Mouse (Mus musculus): ENCODE results near the gene Mgp.
A peak's percentile ranks its signal among the peaks of the same experiment; 100 is the strongest.
"Not testable (repeated sequence)": the region's sequence is repeated elsewhere in the genome, so short reads cannot be mapped to it uniquely, and the experiment has no call there.

The Mgp gene

GRCm38 (mm10) chr6:136897789-136898188 is 22.2 kb upstream of the Mgp start:
- DNase-seq, result no peak

- no peak for DNase-seq
Observed at GRCm38 (mm10) chr6:136894532-136895339, 19.1 kb upstream of the Mgp start.

GRCm38 (mm10) chr6:136892002-136892401 is 16.4 kb upstream of the Mgp start:
- no peak for DNase-seq

- DNase-seq, result no peak
Observed at GRCm38 (mm10) chr6:136889554-136889953, 13.9 kb upstream of the Mgp start.

- no peak for DNase-seq
Observed at GRCm38 (mm10) chr6:136889067-136889466, 13.4 kb upstream of the Mgp start.

- DNase-seq, result peak; percentile 38
Observed at GRCm38 (mm10) chr6:136887854-136888253, 12.2 kb upstream of the Mgp start.

GRCm38 (mm10) chr6:136884766-136885165 is 9.1 kb upstream of the Mgp start:
- DNase-seq, result not testable (repeated sequence)

GRCm38 (mm10) chr6:136883961-136884360 is 8.3 kb upstream of the Mgp start:
- no peak for DNase-seq

GRCm38 (mm10) chr6:136883431-136883915 is 7.8 kb upstream of the Mgp start:
- DNase-seq, result no peak

- DNase-seq, result no peak
Observed at GRCm38 (mm10) chr6:136881678-136882077, 6.1 kb upstream of the Mgp start.

GRCm38 (mm10) chr6:136874599-136874998 is 1.0 kb downstream of the Mgp start:
- no peak for DNase-seq

GRCm38 (mm10) chr6:136868921-136869320 is 6.7 kb downstream of the Mgp start:
- no peak for DNase-seq

- no peak for DNase-seq
Observed at GRCm38 (mm10) chr6:136866150-136866549, 9.5 kb downstream of the Mgp start.

GRCm38 (mm10) chr6:136865360-136865759 is 10.3 kb downstream of the Mgp start:
- DNase-seq, result no peak

GRCm38 (mm10) chr6:136861020-136861419 is 14.6 kb downstream of the Mgp start:
- no peak for DNase-seq

- no peak for DNase-seq
Observed at GRCm38 (mm10) chr6:136858420-136858819, 17.2 kb downstream of the Mgp start.

- DNase-seq, result no peak
Observed at GRCm38 (mm10) chr6:136857873-136858260, 17.8 kb downstream of the Mgp start.

GRCm38 (mm10) chr6:136857186-136857872 is 18.3 kb downstream of the Mgp start, which contains the start of gene Art4:
TSS of gene Art4 (minus strand) at chr6:136857733.
- DNase-seq, result peak; percentile 28

- DNase-seq, result no peak
Observed at GRCm38 (mm10) chr6:136856071-136856636, 19.5 kb downstream of the Mgp start.

- DNase-seq, result no peak
Observed at GRCm38 (mm10) chr6:136855183-136855582, 20.4 kb downstream of the Mgp start.

GRCm38 (mm10) chr6:136854361-136854781 is 21.3 kb downstream of the Mgp start:
- no peak for DNase-seq

- DNase-seq, result peak; percentile 32
Observed at GRCm38 (mm10) chr6:136852762-136853161, 22.9 kb downstream of the Mgp start.

GRCm38 (mm10) chr6:136852348-136852747 is 23.3 kb downstream of the Mgp start:
- DNase-seq, result peak; percentile 23

- no peak for DNase-seq
Observed at GRCm38 (mm10) chr6:136850267-136850666, 25.4 kb downstream of the Mgp start.

Measured in kidney, adult 18-20 months (tissue).